Mouse (Mus musculus) G1E (cell line): Measurements from ENCODE around the gene Gfod1. TPM values are rescaled to one million over a fixed set of nuclear protein-coding genes. Genes with fewer than 3 reads are reported as not detected.
A peak's percentile ranks its signal among the peaks of the same experiment; 100 is the strongest.

ENCODE experiments used
- ATAC-seq: 2 replicates; pipeline ENCODE4 v1.8.0; 2016; ENCODE audit warnings: mild to moderate bottlenecking; ENCODE audit not compliant: insufficient number of reproducible peaks, poor library complexity, low FRiP score, severe bottlenecking; ENCODE audit errors: extremely low read depth
- DNase-seq: peaks from one replicate; pipeline ENCODE4 v3.0.0; 2012; ENCODE audit warnings: low spot score
- H3K27me3 ChIP-seq: 2 replicates; pipeline ENCODE4 v1.6.1; 2012; ENCODE audit warnings: mild to moderate bottlenecking, low read length, inconsistent platforms; ENCODE audit not compliant: insufficient read depth
- H3K36me3 ChIP-seq: replicated peaks from 2 replicates; pipeline ENCODE3; 2012; ENCODE audit warnings: mild to moderate bottlenecking, inconsistent platforms
- H3K4me1 ChIP-seq: 2 replicates; pipeline ENCODE4 v1.6.1; 2012; ENCODE audit warnings: low read depth, low read length, inconsistent platforms, mixed read lengths; ENCODE audit not compliant: insufficient read depth
- H3K4me3 ChIP-seq: 2 replicates; pipeline ENCODE4 v1.5.1; 2012; ENCODE audit warnings: low read depth, mild to moderate bottlenecking, inconsistent platforms, low read length, moderate library complexity, mixed read lengths
- H3K9me3 ChIP-seq: replicated peaks from 2 replicates; pipeline ENCODE4 v1.6.1; 2012; ENCODE audit warnings: inconsistent platforms
- CTCF ChIP-seq: IDR thresholded peaks from 2 replicates; pipeline ENCODE4 v1.5.1; 2012; ENCODE audit warnings: low read depth, low read length, inconsistent platforms, mixed read lengths
- GATA1 ChIP-seq: IDR thresholded peaks from 2 replicates; pipeline ENCODE4 v1.6.1; 2012; ENCODE audit warnings: borderline replicate concordance, low read length, inconsistent platforms, mixed read lengths
- GATA2 ChIP-seq: IDR thresholded peaks from 2 replicates; pipeline ENCODE4 v1.6.1; 2012; ENCODE audit warnings: low read depth, low read length, inconsistent platforms, borderline replicate concordance
- POLR2AphosphoS5 ChIP-seq: IDR thresholded peaks from 2 replicates; pipeline ENCODE4 v1.6.1; 2012; ENCODE audit warnings: low read depth, low read length, inconsistent platforms; ENCODE audit not compliant: insufficient replicate concordance
- TAL1 ChIP-seq: conservative IDR thresholded peaks from 2 replicates; pipeline ENCODE4 v1.6.1; 2012; ENCODE audit warnings: low read depth, low read length, inconsistent platforms, mixed read lengths
- polyA plus RNA-seq: library from polyadenylated mRNA; stranded (reverse); fragments of >175 nt; gene quantifications from 2 replicates; pipeline ENCODE4 v1.2.3, GENCODE M21; 2012
- total RNA-seq, 2 experiments: library from RNA; stranded (forward) in 1 of 2; stranded (reverse) in 1 of 2; fragments of 200-1000 nt in 1 of 2; fragments of >200 nt in 1 of 2; fragmentation: Nextera tagmentation in 1 of 2; gene quantifications; 2 replicates each; pipeline ENCODE4 v1.2.3; 2014 to 2017

The Gfod1 gene
- total and polyA plus RNA-seq, 3 experiments = 0.22 to 1.1 (median 0.49) TPM

- DNase-seq (no peak), ATAC-seq (no peak)
- H3K27me3 ChIP-seq = peaks cover 28% of the 10 kb centered on the region
- TF ChIP-seq GATA2 (no peak), TAL1 (no peak), POLR2AphosphoS5 (no peak), GATA1 (no peak), CTCF (no peak)
- H3K9me3 ChIP-seq = no peaks in the 10 kb centered on the region
- peaks cover 71% of the 10 kb centered on the region for H3K4me1 ChIP-seq
- no peaks in the 10 kb centered on the region for H3K36me3 ChIP-seq
- H3K4me3 ChIP-seq = no peak overlapping the region
Observed at GRCm38 (mm10) chr13:43217059-43217458, 86.9 kb downstream of the Gfod1 start.

- Histone ChIP-seq H3K36me3 (no peaks in the 10 kb centered on the region), H3K27me3 (peaks cover 31% of the 10 kb centered on the region), H3K4me1 (peaks cover 76% of the 10 kb centered on the region), H3K4me3 (peak overlapping the region; percentile 41; the same call in 1 of the 2 replicates), H3K9me3 (no peaks in the 10 kb centered on the region)
- DNase-seq = no peak
- no peak for ATAC-seq
- TF ChIP-seq GATA2 (no peak), TAL1 (no peak), GATA1 (no peak), POLR2AphosphoS5 (no peak), CTCF (no peak)
Observed at GRCm38 (mm10) chr13:43215994-43216706, 87.8 kb downstream of the Gfod1 start.

- DNase-seq = peak; percentile 66
- Histone ChIP-seq H3K4me1 (peaks cover 81% of the 10 kb centered on the region), H3K27me3 (peaks cover 37% of the 10 kb centered on the region)
Observed at GRCm38 (mm10) chr13:43215144-43215993, 88.6 kb downstream of the Gfod1 start.

GRCm38 (mm10) chr13:43212338-43212737 is 91.6 kb downstream of the Gfod1 start:
- Histone ChIP-seq H3K9me3 (no peaks in the 10 kb centered on the region), H3K4me1 (peaks cover 94% of the 10 kb centered on the region), H3K27me3 (peaks cover 25% of the 10 kb centered on the region; the same call in 1 of the 2 replicates), H3K36me3 (no peaks in the 10 kb centered on the region), H3K4me3 (peak overlapping the region; percentile 45; the same call in 1 of the 2 replicates)
- DNase-seq (no peak), ATAC-seq (no peak)
- TF ChIP-seq CTCF = no peak
- TF ChIP-seq TAL1 = no peak
- TF ChIP-seq POLR2AphosphoS5 = no peak
- no peak for TF ChIP-seq GATA1
- no peak for TF ChIP-seq GATA2

More at GRCm38 (mm10) chr13:43215144-43215993, 88.6 kb downstream of the Gfod1 start:
- TF ChIP-seq CTCF (no peak), TAL1 (peak; percentile 37; the same call in 1 of the 2 replicates), GATA1 (no peak)
- Histone ChIP-seq H3K4me3 (peak overlapping the region; percentile 41; the same call in 1 of the 2 replicates), H3K9me3 (no peaks in the 10 kb centered on the region), H3K36me3 (no peaks in the 10 kb centered on the region)
- ATAC-seq = peak; percentile 55

GRCm38 (mm10) chr13:43210956-43211355 is 93.0 kb downstream of the Gfod1 start:
- no peaks in the 10 kb centered on the region for H3K36me3 ChIP-seq
- peaks cover 94% of the 10 kb centered on the region for H3K4me1 ChIP-seq
- no peak for ATAC-seq

GRCm38 (mm10) chr13:43209560-43209959 is 94.4 kb downstream of the Gfod1 start:
- H3K27me3 ChIP-seq = peaks cover 30% of the 10 kb centered on the region; the same call in 1 of the 2 replicates
- ATAC-seq (no peak), DNase-seq (no peak)
- H3K36me3 ChIP-seq = no peaks in the 10 kb centered on the region
- TF ChIP-seq TAL1 (no peak), POLR2AphosphoS5 (no peak), GATA1 (no peak), GATA2 (no peak), CTCF (no peak)
- no peaks in the 10 kb centered on the region for H3K9me3 ChIP-seq
- H3K4me3 ChIP-seq = peak overlapping the region; percentile 61; the same call in 1 of the 2 replicates
- H3K4me1 ChIP-seq = peaks cover 92% of the 10 kb centered on the region

More at GRCm38 (mm10) chr13:43210956-43211355, 93.0 kb downstream of the Gfod1 start:
- Histone ChIP-seq H3K27me3 (peaks cover 23% of the 10 kb centered on the region; the same call in 1 of the 2 replicates), H3K9me3 (no peaks in the 10 kb centered on the region), H3K4me3 (no peak overlapping the region)
- DNase-seq = no peak
- TF ChIP-seq GATA2 = no peak
- TF ChIP-seq CTCF = no peak
- no peak for TF ChIP-seq TAL1
- TF ChIP-seq POLR2AphosphoS5 = no peak
- no peak for TF ChIP-seq GATA1
